Mouse (Mus musculus): ENCODE data around the gene Auts2. TPM values are rescaled to one million over a fixed set of nuclear protein-coding genes. Genes with fewer than 3 reads are reported as not detected.

Gene Auts2
- polyA plus RNA-seq, 1 experiment from 2014 or later: 32.6 TPM

DNA sequence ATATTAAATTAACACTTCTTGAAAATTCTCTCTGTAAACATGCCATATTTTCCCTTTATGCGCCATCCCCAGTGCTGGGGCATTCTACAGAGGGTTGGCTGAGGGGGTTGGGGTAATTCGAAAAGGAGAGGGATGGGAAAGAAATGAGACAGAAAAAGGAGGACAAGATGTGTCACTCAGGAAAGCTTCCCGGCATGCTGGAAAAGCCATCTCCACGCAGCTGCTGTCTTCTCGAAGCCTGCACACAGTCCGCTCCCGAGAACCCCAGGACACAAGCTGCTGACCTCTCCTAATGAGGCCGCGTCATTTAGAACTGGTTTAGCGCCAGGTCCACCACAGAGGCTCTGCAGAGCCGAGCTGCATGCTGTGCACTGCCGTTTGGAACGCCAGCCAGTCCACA is 825.1 kb downstream of the Auts2 start:
- H3K4me1 ChIP-seq (ENCODE audit: control insufficient read depth, insufficient read depth, low read length): peaks cover 7% of the 10 kb centered on the region
- H3K9me3 ChIP-seq (ENCODE audit: control insufficient read depth, low read length): peaks cover 4% of the 10 kb centered on the region; the same call in 1 of the 2 replicates
- H3K27ac ChIP-seq (ENCODE audit: low read depth, low read length): no peak overlapping the region
- 63% methylated on average over 13 of the region's 13 CpGs for WGBS
- no peak overlapping the region for H3K4me3 ChIP-seq (ENCODE audit: low read length)
- ATAC-seq (ENCODE audit: low FRiP score, low TSS enrichment): no peak
- no peak overlapping the region for H3K9ac ChIP-seq (ENCODE audit: low read depth, low read length)
- peaks cover 3% of the 10 kb centered on the region; the same call in 1 of the 2 replicates for H3K27me3 ChIP-seq (ENCODE audit: control insufficient read depth, insufficient read depth, low read length)
- H3K36me3 ChIP-seq (ENCODE audit: control insufficient read depth, insufficient read depth, low read length): no peaks in the 10 kb centered on the region
- H3K4me2 ChIP-seq (replicated peaks; ENCODE audit: low read depth, low read length): no peak overlapping the region

GRCm38 (mm10) chr5:131717359-131717965 is 825.7 kb downstream of the Auts2 start:
- Histone ChIP-seq H3K4me1 (ENCODE audit: control insufficient read depth, insufficient read depth, low read length) (peaks cover 1% of the 10 kb centered on the region; the same call in 1 of the 2 replicates), H3K4me3 (ENCODE audit: low read length) (no peak overlapping the region), H3K9ac (ENCODE audit: low read depth, low read length) (no peak overlapping the region), H3K27me3 (ENCODE audit: control insufficient read depth, insufficient read depth, low read length) (peaks cover 3% of the 10 kb centered on the region; the same call in 1 of the 2 replicates), H3K9me3 (ENCODE audit: control insufficient read depth, low read length) (peaks cover 4% of the 10 kb centered on the region; the same call in 1 of the 2 replicates), H3K36me3 (ENCODE audit: control insufficient read depth, insufficient read depth, low read length) (no peaks in the 10 kb centered on the region), H3K27ac (ENCODE audit: low read depth, low read length) (no peak overlapping the region), H3K4me2 (replicated peaks; ENCODE audit: low read depth, low read length) (no peak overlapping the region)
- no peak for ATAC-seq (ENCODE audit: low FRiP score, low TSS enrichment)
- WGBS: 87% methylated on average over 19 of the region's 19 CpGs

- 82% methylated on average over 5 of the region's 5 CpGs for WGBS
- ATAC-seq (ENCODE audit: low FRiP score, low TSS enrichment): no peak
- Histone ChIP-seq H3K4me2 (replicated peaks; ENCODE audit: low read depth, low read length) (no peak overlapping the region), H3K9ac (ENCODE audit: low read depth, low read length) (no peak overlapping the region), H3K27ac (ENCODE audit: low read depth, low read length) (no peak overlapping the region), H3K4me3 (ENCODE audit: low read length) (no peak overlapping the region), H3K9me3 (ENCODE audit: control insufficient read depth, low read length) (peaks cover 4% of the 10 kb centered on the region; the same call in 1 of the 2 replicates), H3K36me3 (ENCODE audit: control insufficient read depth, insufficient read depth, low read length) (no peaks in the 10 kb centered on the region), H3K27me3 (ENCODE audit: control insufficient read depth, insufficient read depth, low read length) (peaks cover 3% of the 10 kb centered on the region; the same call in 1 of the 2 replicates), H3K4me1 (ENCODE audit: control insufficient read depth, insufficient read depth, low read length) (peaks cover 11% of the 10 kb centered on the region; the same call in 1 of the 2 replicates)
These were observed 828.2 kb downstream of the Auts2 start for GRCm38 (mm10) chr5:131714979-131715378.

- H3K4me2 ChIP-seq (replicated peaks; ENCODE audit: low read depth, low read length): no peak overlapping the region
- ATAC-seq (ENCODE audit: low FRiP score, low TSS enrichment): no peak
- peaks cover 11% of the 10 kb centered on the region; the same call in 1 of the 2 replicates for H3K4me1 ChIP-seq (ENCODE audit: control insufficient read depth, insufficient read depth, low read length)
- no peak overlapping the region for H3K4me3 ChIP-seq (ENCODE audit: low read length)
- no peaks in the 10 kb centered on the region for H3K36me3 ChIP-seq (ENCODE audit: control insufficient read depth, insufficient read depth, low read length)
- H3K27me3 ChIP-seq (ENCODE audit: control insufficient read depth, insufficient read depth, low read length): peaks cover 3% of the 10 kb centered on the region; the same call in 1 of the 2 replicates
- no peak overlapping the region for H3K9ac ChIP-seq (ENCODE audit: low read depth, low read length)
- H3K9me3 ChIP-seq (ENCODE audit: control insufficient read depth, low read length): peaks cover 4% of the 10 kb centered on the region; the same call in 1 of the 2 replicates
- 83% methylated on average over 2 of the region's 2 CpGs for WGBS
- no peak overlapping the region for H3K27ac ChIP-seq (ENCODE audit: low read depth, low read length)
These were observed 830.7 kb downstream of the Auts2 start for GRCm38 (mm10) chr5:131712441-131712840.

DNA sequence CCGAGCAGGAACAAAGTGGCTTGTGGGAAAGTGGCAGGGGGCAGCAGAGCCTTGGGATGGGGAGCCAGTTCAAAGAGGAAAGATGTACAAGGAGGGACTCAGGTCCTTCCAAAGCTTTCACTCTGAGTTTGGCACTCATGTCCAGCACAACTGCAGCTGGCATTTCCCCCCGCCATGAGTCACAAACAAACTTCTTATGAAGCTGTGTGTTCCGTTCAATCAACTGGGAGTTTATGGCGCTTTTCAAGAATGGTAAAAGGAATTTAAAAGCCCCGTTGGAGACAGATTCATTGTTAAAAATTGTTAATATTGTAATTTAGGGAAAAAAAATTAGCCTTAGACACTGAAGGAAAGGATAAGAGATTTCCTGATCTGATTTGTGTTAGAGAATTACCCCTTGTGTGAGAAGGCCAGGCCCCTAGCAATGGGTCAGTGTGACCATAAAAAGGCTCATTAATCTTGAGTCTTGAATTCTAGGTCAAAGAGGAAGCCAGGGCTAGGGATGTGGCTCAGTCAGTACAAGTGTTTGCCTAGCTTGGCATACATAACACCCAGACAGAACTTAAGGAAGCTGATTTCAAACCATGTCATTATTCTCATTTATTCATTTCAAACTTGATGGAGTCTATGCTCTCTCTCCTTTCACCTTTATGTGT is 831.5 kb downstream of the Auts2 start:
- H3K36me3 ChIP-seq (ENCODE audit: control insufficient read depth, insufficient read depth, low read length): no peaks in the 10 kb centered on the region
- H3K9ac ChIP-seq (ENCODE audit: low read depth, low read length): no peak overlapping the region
- WGBS: 27% methylated on average over 5 of the region's 5 CpGs
- no peak overlapping the region for H3K27ac ChIP-seq (ENCODE audit: low read depth, low read length)
- H3K4me1 ChIP-seq (ENCODE audit: control insufficient read depth, insufficient read depth, low read length): peaks cover 11% of the 10 kb centered on the region; the same call in 1 of the 2 replicates
- no peak overlapping the region for H3K4me3 ChIP-seq (ENCODE audit: low read length)
- peaks cover 4% of the 10 kb centered on the region; the same call in 1 of the 2 replicates for H3K9me3 ChIP-seq (ENCODE audit: control insufficient read depth, low read length)
- H3K4me2 ChIP-seq (replicated peaks; ENCODE audit: low read depth, low read length): no peak overlapping the region
- no peaks in the 10 kb centered on the region for H3K27me3 ChIP-seq (ENCODE audit: control insufficient read depth, insufficient read depth, low read length)
- ATAC-seq (ENCODE audit: low FRiP score, low TSS enrichment): peak; percentile 66; the same call in 1 of the 2 replicates

- WGBS: 22% methylated on average over 8 of the region's 8 CpGs
- peak; percentile 72; the same call in 1 of the 2 replicates for ATAC-seq (ENCODE audit: low FRiP score, low TSS enrichment)
- Histone ChIP-seq H3K27me3 (ENCODE audit: control insufficient read depth, insufficient read depth, low read length) (no peaks in the 10 kb centered on the region), H3K9ac (ENCODE audit: low read depth, low read length) (no peak overlapping the region), H3K4me3 (ENCODE audit: low read length) (no peak overlapping the region), H3K36me3 (ENCODE audit: control insufficient read depth, insufficient read depth, low read length) (no peaks in the 10 kb centered on the region), H3K4me1 (ENCODE audit: control insufficient read depth, insufficient read depth, low read length) (peaks cover 11% of the 10 kb centered on the region; the same call in 1 of the 2 replicates), H3K27ac (ENCODE audit: low read depth, low read length) (no peak overlapping the region), H3K4me2 (replicated peaks; ENCODE audit: low read depth, low read length) (no peak overlapping the region), H3K9me3 (ENCODE audit: control insufficient read depth, low read length) (peaks cover 4% of the 10 kb centered on the region; the same call in 1 of the 2 replicates)
These were observed 832.2 kb downstream of the Auts2 start for GRCm38 (mm10) chr5:131710735-131711473.

GRCm38 (mm10) chr5:131707471-131707870 is 835.7 kb downstream of the Auts2 start:
- Histone ChIP-seq H3K9me3 (ENCODE audit: control insufficient read depth, low read length) (no peaks in the 10 kb centered on the region), H3K36me3 (ENCODE audit: control insufficient read depth, insufficient read depth, low read length) (no peaks in the 10 kb centered on the region), H3K9ac (ENCODE audit: low read depth, low read length) (no peak overlapping the region), H3K4me1 (ENCODE audit: control insufficient read depth, insufficient read depth, low read length) (peaks cover 11% of the 10 kb centered on the region; the same call in 1 of the 2 replicates), H3K4me2 (replicated peaks; ENCODE audit: low read depth, low read length) (no peak overlapping the region), H3K4me3 (ENCODE audit: low read length) (no peak overlapping the region), H3K27ac (ENCODE audit: low read depth, low read length) (no peak overlapping the region), H3K27me3 (ENCODE audit: control insufficient read depth, insufficient read depth, low read length) (no peaks in the 10 kb centered on the region)
- ATAC-seq (ENCODE audit: low FRiP score, low TSS enrichment): no peak
- 90% methylated on average over 7 of the region's 7 CpGs for WGBS

- no peaks in the 10 kb centered on the region for H3K27me3 ChIP-seq (ENCODE audit: control insufficient read depth, insufficient read depth, low read length)
- no peaks in the 10 kb centered on the region for H3K36me3 ChIP-seq (ENCODE audit: control insufficient read depth, insufficient read depth, low read length)
- WGBS: 36% methylated on average over 6 of the region's 6 CpGs
- H3K27ac ChIP-seq (ENCODE audit: low read depth, low read length): no peak overlapping the region
- no peak overlapping the region for H3K4me2 ChIP-seq (replicated peaks; ENCODE audit: low read depth, low read length)
- H3K9me3 ChIP-seq (ENCODE audit: control insufficient read depth, low read length): no peaks in the 10 kb centered on the region
- no peak overlapping the region for H3K9ac ChIP-seq (ENCODE audit: low read depth, low read length)
- no peak overlapping the region for H3K4me3 ChIP-seq (ENCODE audit: low read length)
- no peak for ATAC-seq (ENCODE audit: low FRiP score, low TSS enrichment)
- no peaks in the 10 kb centered on the region for H3K4me1 ChIP-seq (ENCODE audit: control insufficient read depth, insufficient read depth, low read length)
These were observed 839.4 kb downstream of the Auts2 start for GRCm38 (mm10) chr5:131703729-131704128.

All from kidney, embryonic 14.5 days (tissue).